Mouse (Mus musculus) frontal cortex, adult 2 months (tissue): ENCODE results near the gene Gm21883. TPM values are rescaled to one million over a fixed set of nuclear protein-coding genes. Genes with fewer than 3 reads are reported as not detected.
"Not testable (repeated sequence)": the region's sequence is repeated elsewhere in the genome, so short reads cannot be mapped to it uniquely, and the experiment has no call there.

Experiments used
- DNase-seq, 2 experiments: peaks; one replicate each; pipeline ENCODE4 v3.0.0; 2022; ENCODE audit warnings: low spot score in 1 of 2; ENCODE audit errors: extremely low spot score in 1 of 2
- polyA plus RNA-seq: library from polyadenylated mRNA; depleted of rRNA; stranded (reverse); fragments of >200 nt; gene quantifications from 2 replicates; pipeline ENCODE4 v1.2.3, GENCODE M21; 2012; rRNA removed

Gm21883 gene
- polyA plus RNA-seq = not detected in 2 replicates

GRCm38 (mm10) chrX:31574183-31574582 lies at the start of gene Gm21883:
TSS of gene Gm21883 (minus strand) at chrX:31574283.
- DNase-seq = not testable (repeated sequence)

- not testable (repeated sequence) for DNase-seq
Observed at GRCm38 (mm10) chrX:31618820-31619219, 44.7 kb upstream of the Gm21883 start, which contains the start of gene Spin2e. TSS of gene Spin2e (minus strand) at chrX:31618920.

Other genes with a start within 250 kb of the Gm21883 start
- not detected in 2 replicates for gene Btbd35f26, start 237.8 kb downstream of the Gm21883 start, polyA plus RNA-seq
- gene Btbd35f19, start 190.4 kb downstream of the Gm21883 start, polyA plus RNA-seq = not detected in 2 replicates
- not detected in 2 replicates for gene Spin2e, start 44.6 kb upstream of the Gm21883 start, polyA plus RNA-seq
- gene Btbd35f25, start 142.9 kb upstream of the Gm21883 start, polyA plus RNA-seq = not detected in 2 replicates